Mouse (Mus musculus) bone marrow, adult 2 months (tissue): ENCODE measurements around the gene Csrnp2.

Experiments used
- CTCF ChIP-seq: fragments of 200-500 bp; IDR thresholded peaks from 2 replicates; pipeline ENCODE4 v1.5.1; 2011; ENCODE audit warnings: low read length, control low read depth; ENCODE audit not compliant: control insufficient read depth, insufficient read depth
- POLR2A ChIP-seq: fragments of 200-500 bp; IDR thresholded peaks from 2 replicates; pipeline ENCODE4 v1.6.1; 2011; ENCODE audit warnings: low read depth, mild to moderate bottlenecking, control low read depth, low read length, borderline replicate concordance; ENCODE audit not compliant: control insufficient read depth

DNA sequence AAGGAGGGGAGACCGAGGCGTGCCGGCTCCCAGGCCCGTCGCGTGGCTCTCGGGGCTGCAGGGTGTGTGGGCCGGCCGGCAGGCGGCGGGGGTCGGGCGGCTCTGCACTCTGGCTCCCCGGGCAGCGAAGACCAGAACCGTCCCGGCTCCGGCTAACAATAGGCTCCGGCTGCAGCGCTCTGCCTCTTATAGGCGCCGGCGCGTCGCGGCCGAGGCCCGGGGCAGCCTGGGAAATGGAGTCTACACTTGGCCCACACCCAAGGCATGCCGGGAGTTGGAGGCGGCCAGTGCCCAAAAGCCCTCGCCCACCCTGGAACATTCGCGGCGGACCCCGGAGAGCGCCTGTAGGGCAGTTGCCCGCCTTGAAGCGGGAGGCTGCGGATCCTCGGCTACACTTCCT lies at the start of gene Csrnp2:
- TF ChIP-seq POLR2A (peak; percentile 92; the same call in 1 of the 2 replicates), CTCF (no peak)
